Mouse (Mus musculus) kidney, embryonic 15.5 days (tissue): ENCODE measurements around the gene Kcnk16. TPM values are rescaled to one million over a fixed set of nuclear protein-coding genes. Genes with fewer than 3 reads are reported as not detected.
A peak's percentile ranks its signal among the peaks of the same experiment; 100 is the strongest.
"Not testable (repeated sequence)": the region's sequence is repeated elsewhere in the genome, so short reads cannot be mapped to it uniquely, and the experiment has no call there.

ENCODE experiments used
- ATAC-seq: fragments of 200-750 bp; cut with Nextera tagmentation; replicated peaks from 2 replicates; pipeline ENCODE4 v1.8.0; 2017; ENCODE audit warnings: moderate TSS enrichment; ENCODE audit not compliant: low FRiP score
- H3K27ac ChIP-seq: fragments of 300-500 bp; sonication (generic); 2 replicates; pipeline ENCODE4 v1.5.1; 2015; ENCODE audit warnings: mild to moderate bottlenecking, inconsistent platforms
- H3K27me3 ChIP-seq: fragments of 300-500 bp; sonication (generic); 2 replicates; pipeline ENCODE4 v1.6.1; 2015; ENCODE audit warnings: inconsistent platforms
- H3K36me3 ChIP-seq: fragments of 300-500 bp; sonication (generic); 2 replicates; pipeline ENCODE4 v1.6.1; 2015; ENCODE audit warnings: inconsistent platforms
- H3K4me1 ChIP-seq: fragments of 300-500 bp; sonication (generic); 2 replicates; pipeline ENCODE4 v1.6.1; 2015; ENCODE audit warnings: inconsistent platforms
- H3K4me2 ChIP-seq: fragments of 300-500 bp; sonication (generic); 2 replicates; pipeline ENCODE4 v1.6.1; 2015; ENCODE audit warnings: moderate library complexity, mild to moderate bottlenecking, inconsistent platforms
- H3K4me3 ChIP-seq: fragments of 300-500 bp; sonication (generic); replicated peaks from 2 replicates; pipeline ENCODE4 v1.5.1; 2015; ENCODE audit warnings: mild to moderate bottlenecking, inconsistent platforms
- H3K9ac ChIP-seq: fragments of 300-500 bp; sonication (generic); 2 replicates; pipeline ENCODE4 v1.6.1; 2015; ENCODE audit warnings: mild to moderate bottlenecking, inconsistent platforms
- H3K9me3 ChIP-seq: fragments of 300-500 bp; sonication (generic); replicated peaks from 2 replicates; pipeline ENCODE4 v1.6.1; 2016; ENCODE audit warnings: inconsistent platforms
- WGBS: fragments of 180-500 bp; shearing (Covaris S2); methylation state at CpG from one replicate; pipeline ENCODE4 v1.1.7; 2015; ENCODE audit warnings: mixed read lengths; 5-methylcytosine and 5-hydroxymethylcytosine counted together
- polyA plus RNA-seq: library from polyadenylated mRNA; unstranded; fragments of >200 nt; fragmentation: Nextera tagmentation; extraction: Ambion mirVana; gene quantifications from 2 replicates; pipeline ENCODE4 v1.2.1, GENCODE M21; 2015

Gene Kcnk16
- polyA plus RNA-seq, result 0.21 TPM in 1 of 2 replicates, not detected in the other

DNA sequence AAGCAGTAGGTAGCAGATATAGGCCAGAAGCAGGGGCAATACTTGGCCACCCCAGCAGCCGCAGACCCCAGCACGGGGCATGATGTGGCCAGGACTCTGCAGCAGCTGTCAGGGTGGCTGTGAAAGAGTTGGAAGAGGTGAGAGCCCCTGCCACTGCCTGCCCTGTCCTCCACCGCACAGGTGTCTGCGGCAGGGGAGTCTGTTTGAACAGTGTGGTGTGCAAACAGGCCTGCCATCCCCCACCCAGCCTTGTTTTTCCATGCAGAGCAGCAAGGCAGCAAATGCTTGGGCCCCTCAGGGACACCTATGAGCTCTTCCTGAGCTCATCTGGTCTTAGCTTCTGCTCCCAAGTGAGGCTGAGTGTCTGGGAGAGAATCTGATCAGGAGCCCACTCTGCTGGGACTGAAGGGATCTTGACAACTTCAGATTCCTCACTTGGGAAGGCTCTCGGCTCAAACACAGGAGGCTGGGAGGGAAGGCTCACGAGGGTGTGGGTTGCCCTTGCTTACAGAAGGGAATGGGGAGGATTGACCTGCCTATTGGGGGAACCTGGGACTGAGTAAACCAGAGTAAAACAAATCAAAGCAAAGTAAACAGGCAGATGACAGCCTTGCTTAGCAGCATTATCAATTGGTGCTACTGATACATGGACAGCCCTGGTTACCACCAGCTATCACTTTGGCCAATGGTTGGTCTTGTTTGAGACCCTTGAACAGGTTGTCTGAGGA is at the start of gene Kcnk16:
Gene Kcnk16 (minus strand): TSS at position 118 of the 728 bp plus-strand sequence.
- no peak for ATAC-seq
- Histone ChIP-seq H3K9me3 (no peaks in the 10 kb centered on the region), H3K4me3 (no peak within 1 kb of the TSS), H3K36me3 (no peaks in the 10 kb centered on the region), H3K27me3 (no peaks in the 10 kb centered on the region), H3K4me1 (no peaks in the 10 kb centered on the region), H3K27ac (no peak within 1 kb of the TSS), H3K9ac (no peak within 1 kb of the TSS), H3K4me2 (no peak within 1 kb of the TSS)
- 60% methylated on average over 6 of the region's 6 CpGs for WGBS

DNA sequence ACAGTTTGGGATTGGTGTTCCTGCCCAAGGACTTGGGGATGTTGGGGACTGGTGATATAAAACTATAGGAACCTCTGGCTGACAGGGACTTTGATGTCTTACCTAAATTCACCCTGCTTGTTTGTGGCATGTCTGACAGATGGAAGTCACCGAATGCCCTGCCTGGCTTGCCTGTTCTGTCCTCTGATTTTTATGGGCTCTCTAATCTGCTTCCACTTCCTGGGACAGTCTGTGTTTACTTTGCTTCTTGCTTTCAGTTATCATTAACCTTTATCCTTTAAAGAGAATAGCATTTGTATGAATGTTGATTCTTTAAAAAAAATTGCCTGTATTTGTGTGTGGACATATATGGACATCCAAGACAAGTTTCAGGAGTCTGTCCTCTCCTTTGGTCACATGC is 46.1 kb upstream of the Kcnk16 start:
- no peaks in the 10 kb centered on the region for H3K9me3 ChIP-seq
- WGBS, result 44% methylated on average over 1 of the region's 1 CpGs
- H3K4me1 ChIP-seq, result no peaks in the 10 kb centered on the region
- no peaks in the 10 kb centered on the region for H3K27me3 ChIP-seq
- no peak overlapping the region for H3K9ac ChIP-seq
- H3K36me3 ChIP-seq, result peaks cover 55% of the 10 kb centered on the region
- no peak overlapping the region for H3K4me3 ChIP-seq
- no peak overlapping the region for H3K27ac ChIP-seq
- ATAC-seq, result no peak
- no peak overlapping the region for H3K4me2 ChIP-seq

DNA sequence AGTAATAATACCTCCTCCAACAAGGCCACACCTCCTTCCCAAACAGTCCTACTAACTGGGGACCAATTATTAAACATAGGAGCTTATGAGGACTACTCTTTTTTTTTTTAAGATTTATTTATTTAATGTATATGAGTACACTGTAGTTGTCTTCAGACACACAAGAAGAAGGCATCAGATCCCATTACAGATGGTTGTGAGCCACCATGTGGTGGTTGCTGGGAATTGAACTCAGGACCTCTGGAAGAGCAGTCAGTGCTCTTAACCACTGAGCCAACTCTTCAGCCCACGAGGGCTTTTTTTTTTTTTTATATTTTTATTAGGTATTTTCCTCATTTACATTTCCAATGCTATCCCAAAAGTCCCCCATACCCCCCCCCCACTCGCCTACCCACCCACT is 36.1 kb upstream of the Kcnk16 start:
- not testable (repeated sequence) for H3K4me2 ChIP-seq, H3K27ac ChIP-seq, H3K4me1 ChIP-seq, ATAC-seq, H3K9ac ChIP-seq, H3K4me3 ChIP-seq, H3K9me3 ChIP-seq, H3K27me3 ChIP-seq
- 69% methylated on average over 2 of the region's 2 CpGs for WGBS
- peaks cover 41% of the 10 kb centered on the region for H3K36me3 ChIP-seq

- no peaks in the 10 kb centered on the region for H3K9me3 ChIP-seq
- no peak overlapping the region for H3K4me3 ChIP-seq
- 0 out of 2 replicates have a peak, but pooled peaks cover 5% of the 10 kb centered on the region for H3K36me3 ChIP-seq
- no peak overlapping the region for H3K9ac ChIP-seq
- H3K4me1 ChIP-seq, result peaks cover 6% of the 10 kb centered on the region
- no peak overlapping the region for H3K27ac ChIP-seq
- no peaks in the 10 kb centered on the region for H3K27me3 ChIP-seq
- WGBS, result 78% methylated on average over 3 of the region's 3 CpGs
- no peak overlapping the region for H3K4me2 ChIP-seq
- ATAC-seq, result no peak
These were observed 29.1 kb upstream of the Kcnk16 start for GRCm38 (mm10) chr14:20298131-20298530.

DNA sequence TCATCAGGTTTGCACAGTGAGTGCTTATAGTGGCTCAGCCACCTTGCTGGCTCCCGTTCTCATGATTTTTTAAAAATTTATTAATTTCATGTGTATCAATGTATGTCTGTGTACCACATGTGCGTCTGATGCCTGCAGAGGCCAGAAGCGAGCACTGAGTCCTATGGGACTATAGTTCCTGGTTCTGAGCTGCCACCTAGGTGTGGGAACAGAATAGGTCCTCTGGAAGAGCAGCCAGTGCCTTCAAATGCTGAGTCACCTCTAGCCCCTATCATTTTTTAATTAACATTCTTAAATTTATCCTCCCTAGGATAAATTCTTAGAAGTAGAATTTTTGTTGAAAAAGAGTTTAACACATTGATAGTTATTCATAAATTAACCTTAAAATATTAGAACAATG is 28.6 kb upstream of the Kcnk16 start:
- 88% methylated on average over 3 of the region's 3 CpGs for WGBS
- no peaks in the 10 kb centered on the region for H3K9me3 ChIP-seq
- no peaks in the 10 kb centered on the region for H3K27me3 ChIP-seq
- no peak overlapping the region for H3K27ac ChIP-seq
- H3K4me3 ChIP-seq, result no peak overlapping the region
- H3K36me3 ChIP-seq, result 0 out of 2 replicates have a peak, but pooled peaks cover 5% of the 10 kb centered on the region
- H3K9ac ChIP-seq, result no peak overlapping the region
- ATAC-seq, result no peak
- H3K4me2 ChIP-seq, result no peak overlapping the region
- peaks cover 6% of the 10 kb centered on the region for H3K4me1 ChIP-seq

- H3K9me3 ChIP-seq, result no peaks in the 10 kb centered on the region
- 40% methylated on average over 8 of the region's 8 CpGs for WGBS
- H3K4me3 ChIP-seq, result peak overlapping the region; percentile 65
- no peak; the same call in 1 of the 2 replicates for ATAC-seq
- H3K4me1 ChIP-seq, result peaks cover 6% of the 10 kb centered on the region
- H3K9ac ChIP-seq, result peak overlapping the region; percentile 45
- H3K27me3 ChIP-seq, result no peaks in the 10 kb centered on the region
- H3K36me3 ChIP-seq, result no peaks in the 10 kb centered on the region
- H3K27ac ChIP-seq, result no peak overlapping the region
- H3K4me2 ChIP-seq, result peak overlapping the region; percentile 65
These were observed 25.9 kb upstream of the Kcnk16 start for GRCm38 (mm10) chr14:20294947-20295346.

DNA sequence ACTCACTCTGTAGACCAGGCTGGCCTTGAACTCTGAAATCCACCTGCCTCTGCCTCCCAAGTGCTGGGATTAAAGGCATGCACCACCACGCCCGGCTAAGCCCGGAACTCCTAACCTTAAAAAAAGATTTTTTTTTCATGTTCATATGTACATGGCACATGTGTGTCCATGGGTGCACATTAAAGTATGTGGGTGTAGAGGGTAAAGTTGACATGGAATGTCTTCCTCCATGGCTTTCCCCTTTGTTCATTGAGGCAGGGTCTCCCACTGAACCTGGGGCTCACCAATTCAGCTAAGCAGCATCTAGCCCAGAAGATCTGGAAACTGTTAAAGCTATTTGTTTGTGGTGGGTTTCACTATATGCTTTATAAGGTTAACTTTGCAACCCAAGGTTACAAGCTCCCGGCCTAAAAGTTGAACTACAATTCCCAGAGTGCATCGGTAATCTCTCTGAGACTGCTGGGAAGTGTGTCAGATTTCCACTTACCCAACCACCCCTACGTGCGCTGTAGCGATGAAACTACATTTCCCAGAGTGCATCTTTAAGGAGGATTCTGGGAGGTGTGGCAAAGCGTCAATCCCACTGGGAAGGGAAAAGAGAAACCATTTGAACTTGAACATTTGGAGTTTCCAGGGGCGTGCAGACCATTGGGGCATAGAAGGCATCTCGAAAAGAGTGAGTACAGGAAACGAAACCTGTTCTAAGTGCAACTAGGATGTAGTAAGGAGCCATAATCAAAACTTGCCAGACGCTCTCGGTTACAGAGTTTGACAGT is 25.3 kb upstream of the Kcnk16 start, which contains the start of gene Nudt13:
Gene Nudt13 (plus strand): TSS at position 581 of the 776 bp plus-strand sequence.
- Histone ChIP-seq H3K9me3 (no peaks in the 10 kb centered on the region), H3K9ac (peak within 1 kb of the TSS; percentile 45), H3K36me3 (no peaks in the 10 kb centered on the region), H3K4me2 (peak within 1 kb of the TSS; percentile 65), H3K27me3 (no peaks in the 10 kb centered on the region), H3K4me3 (peak within 1 kb of the TSS; percentile 65), H3K4me1 (peaks cover 6% of the 10 kb centered on the region), H3K27ac (no peak within 1 kb of the TSS)
- peak; percentile 97 for ATAC-seq
- WGBS, result 24% methylated on average over 14 of the region's 14 CpGs

DNA sequence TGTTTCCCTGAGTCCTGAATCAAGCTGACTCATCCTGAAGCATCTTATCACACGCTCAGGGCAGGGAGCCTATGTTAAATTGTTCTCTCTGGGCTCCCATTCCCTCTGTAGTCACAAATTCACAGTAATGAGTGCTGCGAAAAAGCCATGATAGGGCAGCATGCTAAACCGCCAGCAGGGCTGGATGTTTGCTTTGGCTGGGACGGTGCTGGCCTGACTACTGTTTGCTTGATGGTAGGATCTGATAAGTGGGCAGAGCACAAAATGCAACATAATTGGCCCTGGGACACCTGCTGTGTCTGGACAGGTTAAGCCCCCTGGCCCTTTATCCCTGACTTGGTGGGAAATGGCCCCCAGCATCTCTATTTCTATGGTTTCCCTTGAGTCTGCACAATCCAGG is 22.4 kb upstream of the Kcnk16 start:
- Histone ChIP-seq H3K27ac (no peak overlapping the region), H3K9me3 (no peaks in the 10 kb centered on the region), H3K27me3 (no peaks in the 10 kb centered on the region), H3K4me3 (no peak overlapping the region), H3K4me2 (no peak overlapping the region), H3K36me3 (no peaks in the 10 kb centered on the region), H3K4me1 (peaks cover 6% of the 10 kb centered on the region), H3K9ac (no peak overlapping the region)
- ATAC-seq, result no peak
- 60% methylated on average over 4 of the region's 4 CpGs for WGBS

- Histone ChIP-seq H3K4me3 (no peak overlapping the region), H3K9me3 (no peaks in the 10 kb centered on the region), H3K9ac (no peak overlapping the region), H3K27ac (no peak overlapping the region), H3K4me1 (no peaks in the 10 kb centered on the region), H3K27me3 (no peaks in the 10 kb centered on the region), H3K4me2 (no peak overlapping the region), H3K36me3 (no peaks in the 10 kb centered on the region)
- ATAC-seq, result no peak
- WGBS, result 80% methylated on average over 6 of the region's 6 CpGs
These were observed 578 bp downstream of the Kcnk16 start for GRCm38 (mm10) chr14:20268421-20268820.

DNA sequence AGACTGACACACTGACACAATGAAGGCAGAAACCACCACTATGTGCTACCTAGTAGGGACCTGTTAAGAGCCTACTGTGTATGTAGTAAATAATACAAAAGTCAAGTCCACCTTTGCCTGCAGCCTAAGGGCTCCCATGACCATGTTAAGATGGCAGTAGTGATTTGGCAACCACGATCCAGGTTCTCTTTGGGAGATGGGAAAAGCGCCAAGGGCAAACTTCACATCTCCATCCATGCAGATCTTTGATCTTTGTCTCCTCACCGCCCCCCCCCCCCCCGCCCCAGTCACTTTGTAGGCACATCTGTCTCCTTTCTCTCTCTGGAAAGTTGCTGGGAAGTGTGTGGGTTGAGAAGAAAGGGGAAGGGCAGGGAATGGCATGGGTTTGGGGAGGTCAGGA is 6.7 kb downstream of the Kcnk16 start:
- Histone ChIP-seq H3K27ac (no peak overlapping the region), H3K4me1 (no peaks in the 10 kb centered on the region), H3K9me3 (no peaks in the 10 kb centered on the region), H3K27me3 (no peaks in the 10 kb centered on the region), H3K4me2 (no peak overlapping the region), H3K9ac (no peak overlapping the region), H3K4me3 (no peak overlapping the region), H3K36me3 (no peaks in the 10 kb centered on the region)
- 69% methylated on average over 4 of the region's 4 CpGs for whole genome bisulfite sequencing
- no peak for ATAC-seq

GRCm38 (mm10) chr14:20258185-20259113 is 10.6 kb downstream of the Kcnk16 start:
- H3K9me3 ChIP-seq, result no peaks in the 10 kb centered on the region
- no peak overlapping the region for H3K4me2 ChIP-seq
- 52% methylated on average over 8 of the region's 8 CpGs for WGBS
- no peaks in the 10 kb centered on the region for H3K27me3 ChIP-seq
- no peak overlapping the region for H3K9ac ChIP-seq
- no peaks in the 10 kb centered on the region for H3K4me1 ChIP-seq
- no peaks in the 10 kb centered on the region for H3K36me3 ChIP-seq
- no peak overlapping the region for H3K4me3 ChIP-seq
- ATAC-seq, result peak; percentile 82
- H3K27ac ChIP-seq, result no peak overlapping the region
